Mouse (Mus musculus) heart, embryonic 16.5 days (tissue): ENCODE measurements at regions not wholly inside any gene's neighbourhood (a gene's known extent, or its start where the extent isn't known, plus 50 kb on each side); places are given as distances from the start of the nearest gene placed in this dataset.

Source experiments
- ATAC-seq: fragments of 200-750 bp; cut with Nextera tagmentation; replicated peaks from 2 replicates; pipeline ENCODE4 v1.8.0; 2017; ENCODE audit warnings: moderate number of reproducible peaks; ENCODE audit not compliant: insufficient read depth, low FRiP score; ENCODE audit errors: extremely low read depth
- H3K27ac ChIP-seq: fragments of 300-500 bp; sonication (generic); 2 replicates; pipeline ENCODE4 v1.5.1; 2014; ENCODE audit warnings: mild to moderate bottlenecking, low read length, control low read depth, moderate library complexity
- H3K27me3 ChIP-seq: fragments of 300-500 bp; sonication (generic); 2 replicates; pipeline ENCODE4 v1.6.1; 2014; ENCODE audit warnings: low read length, mixed read lengths; ENCODE audit not compliant: control insufficient read depth, insufficient read depth
- H3K36me3 ChIP-seq: fragments of 300-500 bp; sonication (generic); 2 replicates; pipeline ENCODE4 v1.6.1; 2014; ENCODE audit not compliant: control insufficient read depth, insufficient read depth
- H3K4me1 ChIP-seq: fragments of 300-500 bp; sonication (generic); 2 replicates; pipeline ENCODE4 v1.6.1; 2014; ENCODE audit warnings: low read length, mixed read lengths; ENCODE audit not compliant: control insufficient read depth, insufficient read depth
- H3K4me2 ChIP-seq: fragments of 300-500 bp; sonication (generic); 2 replicates; pipeline ENCODE4 v1.6.1; 2014; ENCODE audit warnings: low read depth, mild to moderate bottlenecking, control low read depth, low read length
- H3K4me3 ChIP-seq: fragments of 300-500 bp; sonication (generic); 2 replicates; pipeline ENCODE4 v1.5.1; 2014; ENCODE audit warnings: mild to moderate bottlenecking, control low read depth, low read length
- H3K9ac ChIP-seq: fragments of 300-500 bp; sonication (generic); 2 replicates; pipeline ENCODE4 v1.6.1; 2014; ENCODE audit warnings: low read length, control low read depth
- H3K9me3 ChIP-seq: fragments of 300-500 bp; sonication (generic); replicated peaks from 2 replicates; pipeline ENCODE4 v1.6.1; 2016; ENCODE audit warnings: low read length; ENCODE audit not compliant: control insufficient read depth
- WGBS: fragments of 180-500 bp; shearing (Covaris S2); extraction: QIAGEN DNeasy Blood & Tissue Kit; methylation state at CpG from one replicate; pipeline ENCODE4 v1.1.7; 2014; 5-methylcytosine and 5-hydroxymethylcytosine counted together

DNA sequence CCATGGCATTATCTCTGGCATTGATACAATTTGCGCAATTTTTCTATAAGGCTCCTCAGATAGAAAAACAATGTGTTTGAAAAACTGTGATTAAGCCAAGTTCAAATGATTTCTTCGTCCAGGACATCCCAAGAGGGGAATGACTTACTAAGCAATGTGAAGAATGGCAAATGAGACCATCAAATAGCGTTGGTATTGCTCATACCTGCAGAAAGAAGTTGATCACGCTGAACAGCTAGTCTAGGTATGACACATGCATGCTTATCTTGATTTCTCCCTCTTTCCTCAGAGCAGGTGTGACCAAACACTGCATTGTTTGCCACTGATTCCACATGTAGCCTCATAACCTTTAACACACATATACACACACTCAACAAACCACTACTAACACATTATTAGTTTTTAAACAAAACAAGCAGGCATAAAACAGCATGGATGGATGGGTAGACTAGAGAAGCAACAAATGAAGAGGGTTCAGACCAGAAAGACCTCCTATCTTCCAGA, 89.1 kb upstream of the Slc44a1 start:
- Histone ChIP-seq H3K9me3 (no peaks in the 10 kb centered on the region), H3K27me3 (0 out of 2 replicates have a peak, but pooled peaks cover 2% of the 10 kb centered on the region), H3K4me1 (peaks cover 3% of the 10 kb centered on the region; the same call in 1 of the 2 replicates), H3K4me2 (no peak overlapping the region), H3K36me3 (no peaks in the 10 kb centered on the region), H3K27ac (no peak overlapping the region), H3K9ac (no peak overlapping the region), H3K4me3 (no peak overlapping the region)
- 86% methylated on average over 4 of the region's 4 CpGs for WGBS
- no peak for ATAC-seq

DNA sequence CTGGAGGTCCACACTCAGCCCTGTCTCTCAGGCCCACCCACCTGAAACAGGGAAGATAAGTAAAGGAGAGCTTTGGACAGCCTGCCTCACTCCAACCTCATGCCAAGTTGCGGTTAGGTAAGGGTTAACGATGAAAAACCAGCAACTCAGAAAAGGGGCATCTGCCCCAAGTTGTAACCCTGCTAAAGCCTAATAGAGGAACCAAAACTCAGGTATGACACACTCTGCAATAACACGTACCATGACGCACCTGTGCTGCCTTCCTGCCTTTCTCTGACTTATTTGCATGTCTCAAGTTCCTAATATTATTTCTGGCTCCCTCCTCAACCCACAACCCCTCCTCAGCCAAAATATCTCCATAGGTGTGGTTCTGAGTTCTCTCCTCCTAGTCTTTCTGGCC, 94.9 kb upstream of the Slc44a1 start:
- no peaks in the 10 kb centered on the region for H3K27me3 ChIP-seq
- ATAC-seq: no peak
- no peaks in the 10 kb centered on the region for H3K36me3 ChIP-seq
- 92% methylated on average over 4 of the region's 4 CpGs for WGBS
- no peak overlapping the region for H3K4me2 ChIP-seq
- H3K27ac ChIP-seq: no peak overlapping the region
- H3K9me3 ChIP-seq: no peaks in the 10 kb centered on the region; the same call in 1 of the 2 replicates
- H3K4me3 ChIP-seq: no peak overlapping the region
- H3K9ac ChIP-seq: no peak overlapping the region
- H3K4me1 ChIP-seq: no peaks in the 10 kb centered on the region

DNA sequence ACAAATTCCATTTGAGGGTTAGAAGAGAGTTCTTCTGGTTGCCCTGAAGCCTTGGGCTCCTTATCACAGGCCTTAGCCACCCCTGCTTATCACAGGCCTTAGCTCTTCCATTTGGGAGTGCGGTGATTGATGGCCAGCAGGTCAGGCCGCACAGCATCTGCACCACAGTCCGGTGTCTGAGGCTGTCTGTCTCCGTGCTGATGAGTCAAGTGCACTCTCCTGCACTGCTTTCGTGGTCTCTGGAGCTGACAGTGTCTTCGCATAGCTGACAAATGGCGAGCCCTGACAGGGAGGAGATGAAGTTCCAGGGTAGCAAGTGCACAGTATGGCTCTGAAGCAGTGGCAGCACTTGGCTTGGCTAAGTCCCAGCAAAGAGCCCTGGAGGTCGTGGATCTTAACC, 95.7 kb upstream of the Slc44a1 start:
- Histone ChIP-seq H3K36me3 (no peaks in the 10 kb centered on the region), H3K27ac (no peak overlapping the region), H3K4me3 (no peak overlapping the region), H3K9me3 (no peaks in the 10 kb centered on the region; the same call in 1 of the 2 replicates), H3K4me2 (no peak overlapping the region), H3K27me3 (no peaks in the 10 kb centered on the region), H3K4me1 (no peaks in the 10 kb centered on the region), H3K9ac (no peak overlapping the region)
- 36% methylated on average over 8 of the region's 8 CpGs for WGBS
- ATAC-seq: no peak

GRCm38 (mm10) chr4:53341181-53341580, 99.0 kb upstream of the Slc44a1 start:
- H3K27me3 ChIP-seq: no peaks in the 10 kb centered on the region
- H3K9ac ChIP-seq: no peak overlapping the region
- no peaks in the 10 kb centered on the region; the same call in 1 of the 2 replicates for H3K9me3 ChIP-seq
- no peak for ATAC-seq
- no peak overlapping the region for H3K4me3 ChIP-seq
- H3K4me2 ChIP-seq: no peak overlapping the region
- no peak overlapping the region for H3K27ac ChIP-seq
- H3K4me1 ChIP-seq: peaks cover 3% of the 10 kb centered on the region
- 90% methylated on average over 4 of the region's 4 CpGs for WGBS
- H3K36me3 ChIP-seq: no peaks in the 10 kb centered on the region

DNA sequence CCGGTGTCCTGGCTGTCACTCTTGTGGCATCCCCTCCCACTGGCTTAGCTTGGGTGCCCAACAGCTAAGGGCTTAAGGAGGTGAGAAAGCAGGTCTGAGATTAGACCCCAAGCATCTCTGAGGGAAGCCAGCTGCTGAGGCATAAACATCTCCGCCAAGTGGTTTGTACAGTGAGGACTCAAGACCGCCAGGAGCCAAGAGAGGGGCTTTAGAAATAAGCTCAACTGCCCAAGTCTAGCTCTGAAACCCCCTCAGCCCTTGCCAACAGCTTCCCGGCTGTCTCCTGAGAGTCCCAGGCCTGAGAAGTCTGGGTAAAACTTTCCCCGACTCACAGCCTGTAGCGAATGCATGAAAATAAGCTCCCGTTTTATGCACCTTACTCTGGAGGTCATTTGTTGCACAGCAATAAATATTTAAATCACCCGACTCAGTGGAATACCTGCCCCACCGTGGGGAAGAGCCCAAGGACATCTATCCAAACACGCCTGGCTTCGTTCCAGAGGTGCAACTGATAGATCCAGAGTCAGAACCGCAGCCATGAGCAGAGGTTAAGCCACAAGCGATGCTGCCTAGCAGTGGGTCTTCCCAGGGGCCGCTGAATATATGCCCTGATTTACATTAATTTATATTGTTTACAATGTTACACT, 100.1 kb upstream of the Slc44a1 start:
- peaks cover 3% of the 10 kb centered on the region for H3K4me1 ChIP-seq
- no peak overlapping the region for H3K4me2 ChIP-seq
- no peak for ATAC-seq
- H3K9me3 ChIP-seq: no peaks in the 10 kb centered on the region; the same call in 1 of the 2 replicates
- H3K27ac ChIP-seq: no peak overlapping the region
- 83% methylated on average over 13 of the region's 14 CpGs for WGBS
- H3K9ac ChIP-seq: no peak overlapping the region
- H3K36me3 ChIP-seq: no peaks in the 10 kb centered on the region
- no peak overlapping the region for H3K4me3 ChIP-seq
- no peaks in the 10 kb centered on the region for H3K27me3 ChIP-seq

GRCm38 (mm10) chr4:53339125-53340020, 100.8 kb upstream of the Slc44a1 start:
- peak overlapping the region; percentile 47; the same call in 1 of the 2 replicates for H3K27ac ChIP-seq
- H3K9me3 ChIP-seq: no peaks in the 10 kb centered on the region; the same call in 1 of the 2 replicates
- no peak overlapping the region for H3K4me3 ChIP-seq
- no peaks in the 10 kb centered on the region for H3K27me3 ChIP-seq
- no peak overlapping the region for H3K4me2 ChIP-seq
- no peak overlapping the region for H3K9ac ChIP-seq
- 0 out of 2 replicates have a peak, but pooled peaks have one; percentile 37 for ATAC-seq
- H3K4me1 ChIP-seq: peaks cover 3% of the 10 kb centered on the region
- no peaks in the 10 kb centered on the region for H3K36me3 ChIP-seq
- WGBS: 48% methylated on average over 12 of the region's 12 CpGs

DNA sequence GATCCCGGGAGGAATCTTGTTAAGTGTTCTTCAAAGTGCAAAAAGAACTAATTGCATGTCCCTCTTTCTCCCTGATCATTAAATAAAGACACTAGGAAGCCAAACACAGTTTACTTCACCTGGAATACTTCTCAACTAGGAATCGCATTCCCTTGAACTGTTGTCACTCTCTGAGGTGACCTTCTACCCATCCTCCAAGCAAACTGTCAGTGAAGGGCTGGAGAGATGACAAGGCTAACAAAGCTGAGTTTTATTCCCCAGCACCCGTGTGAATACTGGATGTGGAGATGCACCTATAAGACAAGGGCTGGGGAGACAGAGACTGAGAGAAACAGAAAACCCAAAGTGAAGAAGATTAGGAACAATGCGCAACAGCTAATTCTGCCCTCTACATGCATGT, 101.7 kb upstream of the Slc44a1 start:
- ATAC-seq: no peak
- Histone ChIP-seq H3K36me3 (no peaks in the 10 kb centered on the region), H3K9ac (no peak overlapping the region), H3K4me1 (peaks cover 3% of the 10 kb centered on the region), H3K27me3 (no peaks in the 10 kb centered on the region), H3K9me3 (no peaks in the 10 kb centered on the region; the same call in 1 of the 2 replicates), H3K4me3 (no peak overlapping the region), H3K27ac (no peak overlapping the region), H3K4me2 (no peak overlapping the region)
- 70% methylated on average over 4 of the region's 4 CpGs for whole genome bisulfite sequencing

DNA sequence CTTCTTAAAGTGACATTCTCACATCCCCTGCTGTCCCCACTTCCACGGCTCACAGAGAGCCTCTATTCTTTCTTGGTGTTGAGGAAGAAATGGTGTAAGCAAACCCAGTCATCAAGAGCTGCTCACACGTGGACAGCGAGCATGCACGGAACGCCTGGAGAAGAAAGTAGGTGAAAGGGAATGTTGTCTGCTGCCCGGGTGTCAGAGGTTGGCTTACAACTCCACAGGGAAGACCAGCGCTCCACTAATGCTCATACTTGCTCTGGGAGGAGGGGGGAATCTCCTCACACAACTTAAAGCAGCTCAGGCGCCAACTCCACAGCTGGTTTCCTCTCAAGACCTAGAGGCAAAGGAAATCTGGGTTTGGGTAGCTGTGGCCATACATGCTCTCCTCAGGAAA, 102.4 kb upstream of the Slc44a1 start:
- ATAC-seq: peak; percentile 63
- Histone ChIP-seq H3K27me3 (no peaks in the 10 kb centered on the region), H3K9me3 (no peaks in the 10 kb centered on the region; the same call in 1 of the 2 replicates), H3K27ac (no peak overlapping the region), H3K36me3 (no peaks in the 10 kb centered on the region), H3K4me1 (peaks cover 3% of the 10 kb centered on the region), H3K9ac (no peak overlapping the region), H3K4me2 (no peak overlapping the region), H3K4me3 (no peak overlapping the region)
- 26% methylated on average over 8 of the region's 8 CpGs for WGBS
